Mouse (Mus musculus) neural tube, embryonic 14.5 days (tissue): ENCODE results near the gene Fry. TPM values are rescaled to one million over a fixed set of nuclear protein-coding genes. Genes with fewer than 3 reads are reported as not detected.

Source experiments
- ATAC-seq: fragments of 200-750 bp; cut with Nextera tagmentation; 2 replicates; pipeline ENCODE4 v1.8.0; 2017; ENCODE audit warnings: low read depth, mild to moderate bottlenecking, moderate TSS enrichment, moderate library complexity
- H3K27ac ChIP-seq: fragments of 300-500 bp; sonication (generic); 2 replicates; pipeline ENCODE4 v1.5.1; 2014; ENCODE audit warnings: low read depth, mild to moderate bottlenecking, control low read depth, low read length, moderate library complexity, mixed read lengths
- H3K27me3 ChIP-seq: fragments of 300-500 bp; sonication (generic); 2 replicates; pipeline ENCODE4 v1.6.1; 2014; ENCODE audit warnings: low read length; ENCODE audit not compliant: control insufficient read depth, insufficient read depth
- H3K36me3 ChIP-seq: fragments of 300-500 bp; sonication (generic); 2 replicates; pipeline ENCODE4 v1.6.1; 2014; ENCODE audit warnings: low read length, mixed read lengths; ENCODE audit not compliant: control insufficient read depth, insufficient read depth
- H3K4me1 ChIP-seq: fragments of 300-500 bp; sonication (generic); 2 replicates; pipeline ENCODE4 v1.6.1; 2014; ENCODE audit warnings: low read length; ENCODE audit not compliant: control insufficient read depth, insufficient read depth
- H3K4me2 ChIP-seq: fragments of 300-500 bp; sonication (generic); 2 replicates; pipeline ENCODE4 v1.6.1; 2014; ENCODE audit warnings: mild to moderate bottlenecking, low read depth, low read length, control low read depth
- H3K4me3 ChIP-seq: fragments of 300-500 bp; sonication (generic); 2 replicates; pipeline ENCODE4 v1.5.1; 2014; ENCODE audit warnings: low read depth, low read length, control low read depth, mixed read lengths
- H3K9ac ChIP-seq: fragments of 300-500 bp; sonication (generic); replicated peaks from 2 replicates; pipeline ENCODE4 v1.6.1; 2014; ENCODE audit warnings: low read depth, mild to moderate bottlenecking, control low read depth, low read length, mixed read lengths
- H3K9me3 ChIP-seq: fragments of 300-500 bp; sonication (generic); 2 replicates; pipeline ENCODE4 v1.6.1; 2016; ENCODE audit warnings: low read length; ENCODE audit not compliant: control insufficient read depth
- WGBS: fragments of 180-500 bp; shearing (Covaris S2); extraction: QIAGEN DNeasy Blood & Tissue Kit; methylation state at CpG from one replicate; pipeline ENCODE4 v1.1.7; 2014; 5-methylcytosine and 5-hydroxymethylcytosine counted together
- polyA plus RNA-seq: library from polyadenylated mRNA; unstranded; fragments of >200 nt; fragmentation: Nextera tagmentation; extraction: Ambion mirVana; gene quantifications from 2 replicates; pipeline ENCODE4 v1.2.1, GENCODE M21; 2014

Fry gene
- polyA plus RNA-seq, 1 experiment from 2014 or later, result 85.1 TPM

GRCm38 (mm10) chr5:150106358-150106757, 12.1 kb upstream of the Fry start:
- Histone ChIP-seq H3K36me3 (no peaks in the 10 kb centered on the region), H3K9ac (no peak overlapping the region), H3K4me2 (no peak overlapping the region), H3K27ac (no peak overlapping the region), H3K4me3 (no peak overlapping the region), H3K9me3 (no peaks in the 10 kb centered on the region), H3K27me3 (no peaks in the 10 kb centered on the region), H3K4me1 (no peaks in the 10 kb centered on the region)
- ATAC-seq, result no peak
- WGBS, result 79% methylated on average over 7 of the region's 7 CpGs

- 45% methylated on average over 8 of the region's 8 CpGs for WGBS
- H3K4me1 ChIP-seq, result peaks cover 13% of the 10 kb centered on the region
These were observed 7.2 kb upstream of the Fry start for GRCm38 (mm10) chr5:150111236-150111635.

GRCm38 (mm10) chr5:150114007-150114406, 4.4 kb upstream of the Fry start:
- no peak for ATAC-seq
- H3K4me2 ChIP-seq, result no peak overlapping the region
- H3K9me3 ChIP-seq, result no peaks in the 10 kb centered on the region
- WGBS, result 74% methylated on average over 7 of the region's 7 CpGs
- H3K36me3 ChIP-seq, result no peaks in the 10 kb centered on the region
- no peak overlapping the region for H3K9ac ChIP-seq
- H3K27ac ChIP-seq, result no peak overlapping the region
- H3K4me1 ChIP-seq, result peaks cover 13% of the 10 kb centered on the region
- no peaks in the 10 kb centered on the region for H3K27me3 ChIP-seq
- no peak overlapping the region for H3K4me3 ChIP-seq

More at GRCm38 (mm10) chr5:150111236-150111635, 7.2 kb upstream of the Fry start:
- no peaks in the 10 kb centered on the region for H3K27me3 ChIP-seq
- no peak for ATAC-seq
- no peak overlapping the region for H3K9ac ChIP-seq
- no peak overlapping the region for H3K4me3 ChIP-seq
- no peaks in the 10 kb centered on the region for H3K9me3 ChIP-seq
- no peak overlapping the region for H3K4me2 ChIP-seq
- no peak overlapping the region for H3K27ac ChIP-seq
- H3K36me3 ChIP-seq, result no peaks in the 10 kb centered on the region

- Histone ChIP-seq H3K27me3 (no peaks in the 10 kb centered on the region), H3K4me3 (no peak overlapping the region), H3K4me1 (peaks cover 13% of the 10 kb centered on the region), H3K9ac (no peak overlapping the region), H3K36me3 (no peaks in the 10 kb centered on the region), H3K9me3 (no peaks in the 10 kb centered on the region), H3K27ac (no peak overlapping the region), H3K4me2 (no peak overlapping the region)
- ATAC-seq, result no peak
- WGBS, result 90% methylated on average over 4 of the region's 4 CpGs
These were observed 3.7 kb upstream of the Fry start for GRCm38 (mm10) chr5:150114778-150115177.

- no peaks in the 10 kb centered on the region for H3K9me3 ChIP-seq
- peak overlapping the region; percentile 8; the same call in 1 of the 2 replicates for H3K4me2 ChIP-seq
- ATAC-seq, result no peak; the same call in 1 of the 2 replicates
- peaks cover 13% of the 10 kb centered on the region for H3K4me1 ChIP-seq
- no peaks in the 10 kb centered on the region for H3K36me3 ChIP-seq
- no peak overlapping the region for H3K4me3 ChIP-seq
- H3K27me3 ChIP-seq, result no peaks in the 10 kb centered on the region
- 36% methylated on average over 16 of the region's 16 CpGs for WGBS
- H3K27ac ChIP-seq, result no peak overlapping the region; the same call in 1 of the 2 replicates
- no peak overlapping the region for H3K9ac ChIP-seq
These were observed 3.0 kb upstream of the Fry start for GRCm38 (mm10) chr5:150115271-150116092.

- no peaks in the 10 kb centered on the region for H3K27me3 ChIP-seq
- no peak overlapping the region for H3K4me2 ChIP-seq
- no peak overlapping the region for H3K4me3 ChIP-seq
- 64% methylated on average over 9 of the region's 9 CpGs for WGBS
- H3K36me3 ChIP-seq, result no peaks in the 10 kb centered on the region
- no peak for ATAC-seq
- H3K9me3 ChIP-seq, result no peaks in the 10 kb centered on the region
- H3K9ac ChIP-seq, result no peak overlapping the region
- peaks cover 13% of the 10 kb centered on the region for H3K4me1 ChIP-seq
- H3K27ac ChIP-seq, result no peak overlapping the region
These were observed 2.1 kb upstream of the Fry start for GRCm38 (mm10) chr5:150116216-150116905.

- Histone ChIP-seq H3K27ac (no peak overlapping the region), H3K9ac (no peak overlapping the region), H3K9me3 (no peaks in the 10 kb centered on the region), H3K27me3 (no peaks in the 10 kb centered on the region), H3K36me3 (no peaks in the 10 kb centered on the region), H3K4me2 (no peak overlapping the region), H3K4me1 (peaks cover 13% of the 10 kb centered on the region), H3K4me3 (no peak overlapping the region)
- 87% methylated on average over 6 of the region's 6 CpGs for WGBS
- no peak for ATAC-seq
These were observed 1.6 kb upstream of the Fry start for GRCm38 (mm10) chr5:150116906-150117216.

GRCm38 (mm10) chr5:150118124-150118454, 356 bp upstream of the Fry start:
- 14% methylated on average over 8 of the region's 8 CpGs for WGBS
- H3K9me3 ChIP-seq, result no peaks in the 10 kb centered on the region
- H3K36me3 ChIP-seq, result no peaks in the 10 kb centered on the region
- H3K9ac ChIP-seq, result peak overlapping the region; percentile 59
- H3K4me2 ChIP-seq, result peak overlapping the region; percentile 66
- peak overlapping the region; percentile 60 for H3K4me3 ChIP-seq
- ATAC-seq, result peak; percentile 0; the same call in 1 of the 2 replicates
- H3K27ac ChIP-seq, result no peak overlapping the region
- peaks cover 13% of the 10 kb centered on the region for H3K4me1 ChIP-seq
- H3K27me3 ChIP-seq, result no peaks in the 10 kb centered on the region

- 93% methylated on average over 8 of the region's 8 CpGs for WGBS
- no peak overlapping the region for H3K4me3 ChIP-seq
- peaks cover 6% of the 10 kb centered on the region for H3K4me1 ChIP-seq
- ATAC-seq, result no peak
- H3K9ac ChIP-seq, result no peak overlapping the region
- H3K27ac ChIP-seq, result no peak overlapping the region
- no peak overlapping the region for H3K4me2 ChIP-seq
- H3K27me3 ChIP-seq, result no peaks in the 10 kb centered on the region
- H3K9me3 ChIP-seq, result no peaks in the 10 kb centered on the region
- no peaks in the 10 kb centered on the region for H3K36me3 ChIP-seq
These were observed 2.2 kb downstream of the Fry start for GRCm38 (mm10) chr5:150120676-150121075.
